Mouse (Mus musculus): ENCODE results near the gene Slc6a8.

DNA sequence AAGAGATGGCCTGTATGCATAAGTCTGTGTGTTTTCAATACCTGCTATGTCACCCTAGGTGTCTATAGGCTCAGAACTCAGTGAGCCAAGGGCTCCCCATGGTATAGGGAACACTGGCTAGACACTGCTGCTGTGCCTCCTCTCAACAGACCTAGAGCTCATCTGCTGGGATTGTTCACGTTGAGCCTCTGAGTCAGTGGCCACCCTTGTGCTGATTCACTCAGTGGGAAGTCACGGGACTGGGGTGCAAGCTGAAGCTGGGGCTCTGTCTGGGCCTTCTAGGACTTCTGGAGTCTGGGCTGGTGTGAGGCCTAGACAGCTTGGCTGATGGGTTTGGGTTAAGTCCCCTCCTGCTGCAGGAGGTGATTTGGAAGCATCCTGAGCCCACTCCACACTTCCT, 2.3 kb downstream of the Slc6a8 start:
- TF ChIP-seq CTCF (IDR thresholded peaks at IDR 0.05; ENCODE audit: control insufficient read depth, insufficient read depth, insufficient replicate concordance, low read depth, low read length), result no peak
- TF ChIP-seq POLR2A (IDR thresholded peaks at IDR 0.05; ENCODE audit: control insufficient read depth, low read depth, low read length), result no peak
